Mouse (Mus musculus) forebrain, embryonic 15.5 days (tissue): ENCODE data around the gene Syt2. TPM values are rescaled to one million over a fixed set of nuclear protein-coding genes. Genes with fewer than 3 reads are reported as not detected.
A peak's percentile ranks its signal among the peaks of the same experiment; 100 is the strongest.

Experiments used
- ATAC-seq: fragments of 200-750 bp; cut with Nextera tagmentation; replicated peaks from 2 replicates; pipeline ENCODE4 v1.8.0; 2017; ENCODE audit warnings: mild to moderate bottlenecking, moderate TSS enrichment, moderate library complexity
- H3K27ac ChIP-seq: fragments of 300-500 bp; sonication (generic); replicated peaks from 2 replicates; pipeline ENCODE4 v1.5.1; 2015; ENCODE audit warnings: mild to moderate bottlenecking, inconsistent platforms
- H3K27me3 ChIP-seq: fragments of 300-500 bp; sonication (generic); 2 replicates; pipeline ENCODE4 v1.6.1; 2015; ENCODE audit warnings: inconsistent platforms
- H3K36me3 ChIP-seq: fragments of 300-500 bp; sonication (generic); 2 replicates; pipeline ENCODE4 v1.6.1; 2015; ENCODE audit warnings: mild to moderate bottlenecking, inconsistent platforms
- H3K4me1 ChIP-seq: fragments of 300-500 bp; sonication (generic); 2 replicates; pipeline ENCODE4 v1.6.1; 2015; ENCODE audit warnings: inconsistent platforms
- H3K4me2 ChIP-seq: fragments of 300-500 bp; sonication (generic); replicated peaks from 2 replicates; pipeline ENCODE4 v1.6.1; 2015; ENCODE audit warnings: mild to moderate bottlenecking, inconsistent platforms
- H3K4me3 ChIP-seq: fragments of 300-500 bp; sonication (generic); 2 replicates; pipeline ENCODE4 v1.5.1; 2015; ENCODE audit warnings: mild to moderate bottlenecking, inconsistent platforms
- H3K9ac ChIP-seq: fragments of 300-500 bp; sonication (generic); replicated peaks from 2 replicates; pipeline ENCODE4 v1.6.1; 2015; ENCODE audit warnings: mild to moderate bottlenecking, inconsistent platforms
- H3K9me3 ChIP-seq: fragments of 300-500 bp; sonication (generic); 2 replicates; pipeline ENCODE4 v1.6.1; 2016; ENCODE audit warnings: inconsistent platforms
- WGBS: fragments of 180-500 bp; shearing (Covaris S2); methylation state at CpG from one replicate; pipeline ENCODE4 v1.1.7; 2015; ENCODE audit warnings: mixed read lengths; 5-methylcytosine and 5-hydroxymethylcytosine counted together
- polyA plus RNA-seq: library from polyadenylated mRNA; unstranded; fragments of >200 nt; fragmentation: Nextera tagmentation; extraction: Ambion mirVana; gene quantifications from 2 replicates; pipeline ENCODE4 v1.2.1, GENCODE M21; 2015

The Syt2 gene
- polyA plus RNA-seq, 1 experiment from 2014 or later, result 1.2 TPM

DNA sequence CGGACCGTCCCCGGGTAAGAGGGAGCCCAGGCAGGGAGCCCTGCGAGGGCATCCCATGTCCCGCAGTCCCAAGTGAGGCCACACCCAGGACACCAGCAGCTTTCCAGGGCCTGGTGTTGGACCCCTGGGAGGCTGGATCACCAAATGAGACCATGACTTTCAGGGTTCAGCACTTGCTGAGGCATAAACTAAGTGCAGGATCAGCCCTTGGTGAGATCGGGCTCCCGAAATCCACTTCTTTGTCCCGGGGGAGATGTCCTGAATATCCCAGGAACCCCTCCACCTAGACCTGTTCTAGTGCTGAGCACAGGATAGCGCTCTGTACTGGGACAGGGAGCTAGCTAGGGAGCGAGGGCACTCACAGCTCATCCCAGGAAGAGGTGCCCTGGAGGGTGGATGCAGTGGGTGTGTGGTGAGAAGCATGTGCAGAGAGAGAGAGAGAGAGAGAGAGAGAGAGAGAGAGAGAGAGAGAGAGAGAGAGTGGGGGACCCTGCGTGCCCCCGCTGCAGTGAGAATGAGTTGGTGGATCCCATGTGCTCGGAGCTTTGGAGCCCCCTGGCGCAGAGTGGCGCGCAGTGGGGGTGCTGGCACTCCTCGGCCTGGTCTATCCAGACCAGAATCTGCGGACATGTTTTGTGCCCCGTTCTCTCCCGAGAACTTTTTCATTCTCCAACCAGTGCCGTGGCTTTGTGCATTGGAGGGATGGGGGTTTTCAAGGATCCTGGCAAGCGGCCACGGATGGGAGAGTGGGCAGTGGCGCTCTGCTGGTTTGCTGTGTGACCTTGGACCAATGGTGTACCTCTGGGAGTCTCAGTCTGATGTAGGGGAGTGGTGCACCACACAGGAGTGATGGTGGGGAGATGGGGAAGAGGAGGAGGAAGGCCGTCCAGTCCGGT lies 63.2 kb downstream of the Syt2 start:
- peak overlapping the region; percentile 53 for H3K4me3 ChIP-seq
- no peaks in the 10 kb centered on the region for H3K36me3 ChIP-seq
- H3K4me1 ChIP-seq, result peaks cover 20% of the 10 kb centered on the region
- WGBS, result 9% methylated on average over 26 of the region's 26 CpGs
- H3K27me3 ChIP-seq, result peaks cover 19% of the 10 kb centered on the region
- peak; percentile 38; the same call in 1 of the 2 replicates for ATAC-seq
- H3K27ac ChIP-seq, result no peak overlapping the region
- peak overlapping the region; percentile 41 for H3K9ac ChIP-seq
- peak overlapping the region; percentile 94 for H3K4me2 ChIP-seq
- no peaks in the 10 kb centered on the region for H3K9me3 ChIP-seq

DNA sequence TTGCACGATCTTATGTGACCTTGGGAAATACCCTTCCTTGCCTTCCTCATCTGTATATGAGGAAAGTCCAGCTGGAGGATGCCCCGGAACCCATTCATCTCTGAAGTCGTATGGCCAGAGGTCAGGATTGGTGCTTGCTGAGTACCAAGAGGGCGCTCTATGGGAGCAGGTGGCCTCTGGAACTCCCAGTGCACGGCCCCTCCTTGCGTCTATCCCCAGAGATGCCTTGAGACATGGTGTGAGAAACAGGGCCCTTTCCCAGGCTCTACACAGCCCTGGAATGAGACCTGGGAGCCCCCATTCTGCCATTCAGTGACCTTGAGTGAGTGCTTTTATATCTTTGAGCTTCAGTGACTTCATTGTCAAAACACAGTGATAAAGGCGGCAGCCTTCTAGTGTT lies 64.6 kb downstream of the Syt2 start:
- H3K9me3 ChIP-seq, result no peaks in the 10 kb centered on the region
- ATAC-seq, result no peak
- peaks cover 19% of the 10 kb centered on the region for H3K27me3 ChIP-seq
- 30% methylated on average over 7 of the region's 7 CpGs for WGBS
- H3K36me3 ChIP-seq, result no peaks in the 10 kb centered on the region
- no peak overlapping the region for H3K9ac ChIP-seq
- no peak overlapping the region for H3K27ac ChIP-seq
- no peak overlapping the region for H3K4me3 ChIP-seq
- no peak overlapping the region for H3K4me2 ChIP-seq
- peaks cover 20% of the 10 kb centered on the region for H3K4me1 ChIP-seq

DNA sequence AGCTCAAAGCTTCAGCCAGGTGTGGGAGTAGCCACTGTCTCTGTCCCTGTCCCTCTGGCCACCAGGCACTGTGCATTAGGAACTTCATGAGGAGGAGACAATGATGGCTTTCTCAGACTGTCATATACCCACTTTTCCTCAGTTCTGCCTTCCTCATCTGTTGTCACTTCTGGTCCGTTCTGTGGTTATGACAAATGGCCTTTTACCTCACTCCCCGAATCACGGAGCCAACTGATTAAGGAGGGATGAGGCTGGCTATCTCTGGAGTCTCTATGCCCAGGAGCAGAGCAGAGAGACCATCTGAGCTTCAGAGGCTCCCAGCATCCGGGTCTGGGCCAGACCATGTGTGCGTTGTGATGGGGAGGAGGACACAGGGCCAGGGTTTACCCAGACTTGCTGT lies 65.2 kb downstream of the Syt2 start:
- no peak overlapping the region for H3K4me2 ChIP-seq
- H3K36me3 ChIP-seq, result no peaks in the 10 kb centered on the region
- no peak for ATAC-seq
- H3K4me3 ChIP-seq, result no peak overlapping the region
- H3K9me3 ChIP-seq, result no peaks in the 10 kb centered on the region
- 83% methylated on average over 5 of the region's 5 CpGs for WGBS
- H3K4me1 ChIP-seq, result peaks cover 20% of the 10 kb centered on the region
- H3K9ac ChIP-seq, result no peak overlapping the region
- H3K27me3 ChIP-seq, result peaks cover 14% of the 10 kb centered on the region
- no peak overlapping the region for H3K27ac ChIP-seq

DNA sequence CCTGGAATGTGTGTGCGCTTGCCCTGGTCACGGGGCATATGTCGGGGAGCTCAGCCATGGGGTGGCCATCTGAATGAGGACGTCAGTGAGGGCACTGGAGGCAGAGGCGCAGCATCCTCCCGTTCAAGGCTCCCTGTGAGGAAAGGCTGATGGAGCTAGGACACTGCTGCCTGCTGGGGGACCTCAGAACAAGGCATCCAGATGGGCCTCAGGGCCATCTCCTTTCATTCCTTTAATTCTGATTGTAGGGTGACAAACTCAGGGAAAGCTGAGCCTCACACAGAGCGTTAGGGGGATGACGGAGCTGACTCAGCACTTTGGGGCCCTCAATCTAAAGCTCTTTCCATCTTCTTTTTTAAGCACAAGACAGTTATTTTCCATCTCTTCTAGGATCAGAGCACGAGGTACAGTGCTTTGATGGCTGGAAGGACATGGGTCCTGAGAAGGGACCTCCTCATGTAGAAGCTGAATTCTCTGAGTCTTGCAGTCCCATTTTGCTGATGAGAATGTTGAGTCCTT lies 66.4 kb downstream of the Syt2 start:
- H3K4me1 ChIP-seq, result peaks cover 20% of the 10 kb centered on the region
- no peaks in the 10 kb centered on the region for H3K36me3 ChIP-seq
- H3K4me2 ChIP-seq, result no peak overlapping the region
- ATAC-seq, result no peak
- no peaks in the 10 kb centered on the region for H3K9me3 ChIP-seq
- no peak overlapping the region for H3K9ac ChIP-seq
- no peak overlapping the region for H3K4me3 ChIP-seq
- H3K27me3 ChIP-seq, result peaks cover 3% of the 10 kb centered on the region; the same call in 1 of the 2 replicates
- WGBS, result 82% methylated on average over 9 of the region's 9 CpGs
- H3K27ac ChIP-seq, result no peak overlapping the region

DNA sequence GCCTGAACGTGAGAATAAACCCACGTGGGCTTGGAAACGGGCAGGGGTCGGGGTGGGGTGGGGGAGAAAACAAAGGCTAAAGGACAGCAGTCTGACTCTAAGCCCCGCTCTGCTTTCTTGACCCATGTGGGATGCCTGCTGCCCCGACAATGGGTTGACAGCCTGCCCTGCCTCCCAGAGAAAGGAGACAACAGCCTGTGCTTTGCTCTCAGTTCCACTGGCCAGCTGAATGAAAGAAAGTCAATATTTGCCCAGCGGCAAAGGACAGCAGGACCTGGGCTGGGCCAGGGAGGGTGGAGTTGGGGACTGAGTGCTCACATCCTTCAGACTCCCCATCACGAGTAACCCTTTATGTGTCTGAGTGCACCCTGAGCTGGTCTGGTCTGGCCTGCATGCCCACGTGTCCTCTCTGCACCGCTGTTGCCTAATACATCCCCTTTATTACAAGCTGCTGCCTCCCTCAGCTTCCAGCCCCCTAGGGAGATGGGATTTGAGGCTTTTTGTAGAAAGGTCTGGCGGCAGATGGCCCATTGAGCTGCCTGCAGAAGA lies 67.0 kb downstream of the Syt2 start:
- peaks cover 16% of the 10 kb centered on the region for H3K4me1 ChIP-seq
- H3K27ac ChIP-seq, result no peak overlapping the region
- no peak overlapping the region for H3K9ac ChIP-seq
- peaks cover 3% of the 10 kb centered on the region; the same call in 1 of the 2 replicates for H3K27me3 ChIP-seq
- ATAC-seq, result no peak
- WGBS, result 7% methylated on average over 11 of the region's 11 CpGs
- H3K36me3 ChIP-seq, result no peaks in the 10 kb centered on the region
- H3K4me2 ChIP-seq, result no peak overlapping the region
- no peak overlapping the region for H3K4me3 ChIP-seq
- no peaks in the 10 kb centered on the region for H3K9me3 ChIP-seq

DNA sequence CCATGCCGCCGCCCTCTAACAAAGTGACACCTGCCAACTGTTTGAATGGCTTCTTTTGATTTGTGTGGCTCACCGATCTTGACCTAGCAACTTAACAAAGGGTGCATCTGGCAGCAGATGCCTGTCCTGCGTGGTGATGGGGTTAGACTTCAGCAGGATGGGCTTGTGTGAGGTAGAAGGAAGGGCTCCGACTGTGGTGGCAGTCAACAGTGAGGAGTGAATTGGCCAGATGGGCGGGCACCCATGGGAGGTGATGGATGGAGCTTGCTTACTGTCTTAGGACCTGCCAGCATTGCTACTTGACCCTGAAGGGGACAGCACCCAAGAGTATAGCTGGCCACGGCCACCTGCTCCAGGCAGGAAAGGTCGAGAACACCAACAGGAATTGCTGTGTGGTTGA lies 67.7 kb downstream of the Syt2 start:
- no peak overlapping the region for H3K4me3 ChIP-seq
- peaks cover 3% of the 10 kb centered on the region; the same call in 1 of the 2 replicates for H3K27me3 ChIP-seq
- H3K9ac ChIP-seq, result no peak overlapping the region
- no peak overlapping the region for H3K27ac ChIP-seq
- no peaks in the 10 kb centered on the region for H3K36me3 ChIP-seq
- 64% methylated on average over 8 of the region's 8 CpGs for whole genome bisulfite sequencing
- peaks cover 13% of the 10 kb centered on the region for H3K4me1 ChIP-seq
- no peak overlapping the region for H3K4me2 ChIP-seq
- ATAC-seq, result no peak
- no peaks in the 10 kb centered on the region for H3K9me3 ChIP-seq

DNA sequence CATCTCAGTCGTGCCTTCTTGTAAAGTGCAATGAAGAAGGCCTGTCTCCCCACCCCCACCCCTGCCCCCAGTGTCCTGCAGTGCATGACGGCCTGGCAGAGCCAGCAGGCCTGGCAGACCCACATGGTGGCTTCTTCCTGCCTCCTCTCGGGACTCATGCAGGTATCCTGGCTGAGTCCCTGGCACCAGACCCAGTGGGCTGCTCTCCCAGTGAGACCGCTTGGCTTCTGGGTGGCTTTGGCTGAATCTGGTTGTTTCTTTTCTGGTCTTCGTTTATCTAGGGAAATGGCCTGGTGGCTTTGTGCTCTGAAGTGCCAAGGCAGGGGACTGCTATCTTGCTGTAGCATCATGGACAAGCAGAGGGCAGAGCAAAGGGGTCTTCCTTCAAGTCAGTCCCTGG lies 68.6 kb downstream of the Syt2 start:
- 58% methylated on average over 5 of the region's 5 CpGs for WGBS
- Histone ChIP-seq H3K9ac (no peak overlapping the region), H3K4me3 (no peak overlapping the region)

GRCm38 (mm10) chr1:134719718-134720304 lies 73.3 kb downstream of the Syt2 start:
- Histone ChIP-seq H3K9ac (no peak overlapping the region), H3K4me1 (0 out of 2 replicates have a peak, but pooled peaks cover 2% of the 10 kb centered on the region), H3K27ac (no peak overlapping the region), H3K4me2 (no peak overlapping the region), H3K36me3 (no peaks in the 10 kb centered on the region), H3K4me3 (no peak overlapping the region), H3K27me3 (no peaks in the 10 kb centered on the region), H3K9me3 (no peaks in the 10 kb centered on the region)
- WGBS, result 41% methylated on average over 12 of the region's 12 CpGs
- no peak for ATAC-seq

More for the DNA sequence above, 68.6 kb downstream of the Syt2 start:
- no peak for ATAC-seq
- Histone ChIP-seq H3K27me3 (peaks cover 2% of the 10 kb centered on the region; the same call in 1 of the 2 replicates), H3K36me3 (no peaks in the 10 kb centered on the region), H3K27ac (no peak overlapping the region), H3K9me3 (no peaks in the 10 kb centered on the region), H3K4me1 (peaks cover 7% of the 10 kb centered on the region; the same call in 1 of the 2 replicates), H3K4me2 (no peak overlapping the region)

DNA sequence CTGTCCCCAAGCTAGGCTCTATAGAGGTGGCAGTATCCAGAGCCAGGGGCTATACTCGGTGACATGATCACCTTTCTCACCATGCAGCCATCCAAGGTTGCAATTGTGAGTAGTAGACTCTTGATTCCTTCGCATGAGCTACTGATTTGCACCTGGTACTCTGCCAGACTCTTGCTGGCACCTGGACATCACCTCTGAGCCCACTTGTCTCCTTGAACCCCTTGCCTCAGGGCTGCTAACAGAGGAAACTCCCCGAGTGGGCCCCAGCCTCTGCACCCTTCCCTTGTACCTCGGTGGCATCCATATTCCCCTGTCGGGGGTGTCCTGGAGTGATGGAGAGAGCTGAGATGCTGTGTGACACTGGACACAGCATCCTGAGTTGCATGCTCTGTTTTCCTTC lies 75.0 kb downstream of the Syt2 start:
- Histone ChIP-seq H3K4me1 (0 out of 2 replicates have a peak, but pooled peaks cover 2% of the 10 kb centered on the region), H3K27ac (no peak overlapping the region), H3K9me3 (no peaks in the 10 kb centered on the region), H3K4me2 (no peak overlapping the region), H3K9ac (no peak overlapping the region), H3K4me3 (no peak overlapping the region), H3K27me3 (no peaks in the 10 kb centered on the region), H3K36me3 (no peaks in the 10 kb centered on the region)
- ATAC-seq, result no peak
- WGBS, result 82% methylated on average over 5 of the region's 5 CpGs

DNA sequence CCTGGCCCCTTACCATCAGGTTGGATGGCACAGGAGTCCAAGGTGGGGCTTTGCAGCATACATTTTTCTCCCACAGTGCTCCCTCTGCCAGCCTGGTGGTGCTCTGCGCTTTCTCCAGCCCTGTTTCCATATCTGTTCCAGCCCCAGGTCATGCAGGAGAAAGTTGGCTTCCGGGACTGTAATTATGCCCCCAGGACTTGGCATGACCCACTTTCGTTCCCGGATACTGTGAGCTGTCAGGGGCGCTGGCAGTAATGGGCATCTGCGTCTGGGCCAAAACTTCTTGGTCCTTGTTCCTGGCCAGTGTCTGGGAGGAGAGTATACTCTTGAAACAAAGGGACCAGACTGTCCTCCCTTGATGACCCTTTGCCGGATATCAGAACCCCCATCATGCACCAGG lies 76.4 kb downstream of the Syt2 start:
- H3K9me3 ChIP-seq, result no peaks in the 10 kb centered on the region
- H3K36me3 ChIP-seq, result no peaks in the 10 kb centered on the region
- H3K27ac ChIP-seq, result no peak overlapping the region
- H3K4me2 ChIP-seq, result no peak overlapping the region
- H3K4me3 ChIP-seq, result no peak overlapping the region
- H3K4me1 ChIP-seq, result 0 out of 2 replicates have a peak, but pooled peaks cover 2% of the 10 kb centered on the region
- ATAC-seq, result no peak
- WGBS, result 79% methylated on average over 7 of the region's 7 CpGs
- H3K9ac ChIP-seq, result no peak overlapping the region
- H3K27me3 ChIP-seq, result no peaks in the 10 kb centered on the region

GRCm38 (mm10) chr1:134725276-134725675 lies 78.8 kb downstream of the Syt2 start:
- WGBS, result 51% methylated on average over 5 of the region's 5 CpGs
- Histone ChIP-seq H3K4me2 (no peak overlapping the region), H3K27me3 (no peaks in the 10 kb centered on the region), H3K9me3 (no peaks in the 10 kb centered on the region), H3K27ac (no peak overlapping the region), H3K9ac (no peak overlapping the region), H3K4me1 (no peaks in the 10 kb centered on the region), H3K36me3 (no peaks in the 10 kb centered on the region), H3K4me3 (no peak overlapping the region)
- no peak for ATAC-seq

GRCm38 (mm10) chr1:134726480-134726879 lies 80.0 kb downstream of the Syt2 start:
- H3K9ac ChIP-seq, result no peak overlapping the region
- no peaks in the 10 kb centered on the region for H3K36me3 ChIP-seq
- H3K27me3 ChIP-seq, result no peaks in the 10 kb centered on the region
- WGBS, result 90% methylated on average over 7 of the region's 7 CpGs
- no peaks in the 10 kb centered on the region for H3K4me1 ChIP-seq
- H3K9me3 ChIP-seq, result no peaks in the 10 kb centered on the region
- H3K27ac ChIP-seq, result no peak overlapping the region
- H3K4me2 ChIP-seq, result no peak overlapping the region
- no peak overlapping the region for H3K4me3 ChIP-seq
- ATAC-seq, result no peak
